Mouse (Mus musculus) myocyte (in vitro differentiated cells): ENCODE data around the gene Ing2. TPM values are rescaled to one million over a fixed set of nuclear protein-coding genes. Genes with fewer than 3 reads are reported as not detected.

Source experiments
- H3K27me3 ChIP-seq: one replicate; pipeline ENCODE4 v1.6.1; 2011; ENCODE audit not compliant: control insufficient read depth, insufficient read depth, insufficient read length
- H3K36me3 ChIP-seq: one replicate; pipeline ENCODE4 v1.6.1; 2011; ENCODE audit not compliant: control insufficient read depth, insufficient read depth
- H3K4me2 ChIP-seq: one replicate; pipeline ENCODE4 v1.6.1; 2011; ENCODE audit warnings: low read depth, control low read depth
- H3K4me3 ChIP-seq: one replicate; pipeline ENCODE4 v1.5.1; 2011; ENCODE audit warnings: mild to moderate bottlenecking, control low read depth, moderate library complexity
- H3K79me2 ChIP-seq: one replicate; pipeline ENCODE4 v1.6.1; 2011; ENCODE audit not compliant: control insufficient read depth, insufficient read depth
- H3ac ChIP-seq: one replicate; pipeline ENCODE4 v1.6.1; 2011; ENCODE audit not compliant: control insufficient read depth, insufficient read length
- CEBPB ChIP-seq: IDR thresholded peaks from 2 replicates; pipeline ENCODE4 v1.6.1; 2011; ENCODE audit warnings: mild to moderate bottlenecking, moderate library complexity; ENCODE audit not compliant: poor library complexity, insufficient read depth, severe bottlenecking
- E2F4 ChIP-seq: IDR thresholded peaks from one replicate; pipeline ENCODE4 v1.6.1; 2011; ENCODE audit warnings: mild to moderate bottlenecking, control low read depth, moderate library complexity; ENCODE audit not compliant: insufficient read depth
- MAX ChIP-seq: IDR thresholded peaks from one replicate; pipeline ENCODE4 v1.6.1; 2011; ENCODE audit warnings: low read depth, mild to moderate bottlenecking, control low read depth
- MYOD1 ChIP-seq, 3 experiments: IDR thresholded peaks; one replicate each; pipeline ENCODE4 v1.6.1; 2011; ENCODE audit warnings: control low read depth in 2 of 3, low read depth in 2 of 3, mild to moderate bottlenecking in 2 of 3, moderate library complexity in 1 of 3; ENCODE audit not compliant: insufficient read length in 2 of 3, control insufficient read depth in 1 of 3
- MYOG ChIP-seq, 3 experiments: IDR thresholded peaks; one replicate each; pipeline ENCODE4 v1.6.1; 2011; ENCODE audit warnings: control low read depth in 2 of 3, low read depth in 2 of 3, mild to moderate bottlenecking in 2 of 3; ENCODE audit not compliant: insufficient read length in 2 of 3, control insufficient read depth in 1 of 3, insufficient read depth in 1 of 3
- POLR2A ChIP-seq: IDR thresholded peaks from one replicate; pipeline ENCODE4 v1.6.1; 2011; ENCODE audit warnings: low read depth, mild to moderate bottlenecking, control low read depth, moderate library complexity; ENCODE audit not compliant: insufficient read length
- POLR2AphosphoS2 ChIP-seq: IDR thresholded peaks from one replicate; pipeline ENCODE4 v1.6.1; 2011; ENCODE audit warnings: low read depth, control low read depth; ENCODE audit not compliant: insufficient read length
- REST ChIP-seq: IDR thresholded peaks from one replicate; pipeline ENCODE4 v1.6.1; 2011; ENCODE audit warnings: mild to moderate bottlenecking, control low read depth, moderate library complexity; ENCODE audit not compliant: insufficient read depth, insufficient read length
- SRF ChIP-seq: IDR thresholded peaks from one replicate; pipeline ENCODE4 v1.6.1; 2011; ENCODE audit warnings: low read depth; ENCODE audit not compliant: control insufficient read depth, insufficient read length
- TCF12 ChIP-seq: IDR thresholded peaks from one replicate; pipeline ENCODE4 v1.6.1; 2011; ENCODE audit warnings: mild to moderate bottlenecking, control low read depth; ENCODE audit not compliant: poor library complexity, insufficient read depth, severe bottlenecking
- TCF3 ChIP-seq: IDR thresholded peaks from one replicate; pipeline ENCODE4 v1.6.1; 2011; ENCODE audit warnings: low read depth, control low read depth; ENCODE audit not compliant: insufficient read length
- USF1 ChIP-seq: IDR thresholded peaks from one replicate; pipeline ENCODE4 v1.6.1; 2011; ENCODE audit warnings: low read depth, mild to moderate bottlenecking, control low read depth, moderate library complexity
- polyA plus RNA-seq: library from polyadenylated mRNA; unstranded; fragments of >200 nt; fragmentation: generic; extraction: Trizol; gene quantifications from one replicate; pipeline ENCODE4 v1.2.1, GENCODE M21; 2012; ENCODE audit warnings: missing spikeins

Ing2 gene
- polyA plus RNA-seq, 1 experiment, result 9.1 TPM

GRCm38 (mm10) chr8:47713171-47713663 lies 37.9 kb upstream of the Ing2 start:
- no peak for TF ChIP-seq CEBPB
- no peak for TF ChIP-seq REST
- TF ChIP-seq SRF, result no peak
- no peak for TF ChIP-seq POLR2AphosphoS2
- peaks cover 30% of the 10 kb centered on the region for H3K36me3 ChIP-seq
- H3K79me2 ChIP-seq, result peaks cover 24% of the 10 kb centered on the region
- H3ac ChIP-seq, result peak overlapping the region; percentile 50
- H3K27me3 ChIP-seq, result no peaks in the 10 kb centered on the region
- peak overlapping the region; percentile 65 for H3K4me3 ChIP-seq
- peak overlapping the region; percentile 76 for H3K4me2 ChIP-seq

- H3ac ChIP-seq, result no peak overlapping the region
- H3K36me3 ChIP-seq, result peaks cover 36% of the 10 kb centered on the region
- no peak overlapping the region for H3K4me2 ChIP-seq
- no peak overlapping the region for H3K4me3 ChIP-seq
- H3K27me3 ChIP-seq, result no peaks in the 10 kb centered on the region
- TF ChIP-seq MAX (no peak), MYOD1 (IDR thresholded peaks at IDR 0.05; ENCODE audit: control insufficient read depth in 1 of 3, insufficient read length in 2 of 3, low read depth in 2 of 3) (no peak), MYOG (IDR thresholded peaks at IDR 0.05; ENCODE audit: control insufficient read depth in 1 of 3, insufficient read depth in 1 of 3, insufficient read length in 2 of 3, low read depth in 2 of 3) (no peak), TCF12 (no peak), USF1 (no peak), POLR2AphosphoS2 (no peak), REST (no peak), TCF3 (no peak), SRF (no peak), POLR2A (no peak), CEBPB (no peak), E2F4 (no peak)
- peaks cover 21% of the 10 kb centered on the region for H3K79me2 ChIP-seq
Measured at GRCm38 (mm10) chr8:47708106-47708505, 32.8 kb upstream of the Ing2 start.

GRCm38 (mm10) chr8:47706746-47707145 lies 31.4 kb upstream of the Ing2 start:
- no peak overlapping the region for H3K4me2 ChIP-seq
- no peak for TF ChIP-seq E2F4
- no peak for TF ChIP-seq MYOG (IDR thresholded peaks at IDR 0.05; ENCODE audit: control insufficient read depth in 1 of 3, insufficient read depth in 1 of 3, insufficient read length in 2 of 3, low read depth in 2 of 3)
- TF ChIP-seq MYOD1 (IDR thresholded peaks at IDR 0.05; ENCODE audit: control insufficient read depth in 1 of 3, insufficient read length in 2 of 3, low read depth in 2 of 3), result no peak
- no peak for TF ChIP-seq POLR2A
- no peak for TF ChIP-seq SRF
- no peak for TF ChIP-seq REST
- no peak for TF ChIP-seq TCF3
- no peak for TF ChIP-seq TCF12
- no peak for TF ChIP-seq MAX
- TF ChIP-seq POLR2AphosphoS2, result no peak
- TF ChIP-seq CEBPB, result no peak
- no peak for TF ChIP-seq USF1
- no peak overlapping the region for H3ac ChIP-seq
- peaks cover 32% of the 10 kb centered on the region for H3K36me3 ChIP-seq
- H3K79me2 ChIP-seq, result peaks cover 8% of the 10 kb centered on the region
- no peak overlapping the region for H3K4me3 ChIP-seq
- H3K27me3 ChIP-seq, result no peaks in the 10 kb centered on the region

- TF ChIP-seq REST (no peak), CEBPB (no peak), E2F4 (no peak), MYOD1 (IDR thresholded peaks at IDR 0.05; ENCODE audit: control insufficient read depth in 1 of 3, insufficient read length in 2 of 3, low read depth in 2 of 3) (no peak), MYOG (IDR thresholded peaks at IDR 0.05; ENCODE audit: control insufficient read depth in 1 of 3, insufficient read depth in 1 of 3, insufficient read length in 2 of 3, low read depth in 2 of 3) (no peak), POLR2A (no peak), SRF (no peak), MAX (no peak), POLR2AphosphoS2 (no peak), TCF12 (no peak), TCF3 (no peak), USF1 (no peak)
- no peak overlapping the region for H3ac ChIP-seq
- no peaks in the 10 kb centered on the region for H3K36me3 ChIP-seq
- H3K4me2 ChIP-seq, result no peak overlapping the region
- no peak overlapping the region for H3K4me3 ChIP-seq
- no peaks in the 10 kb centered on the region for H3K79me2 ChIP-seq
- no peaks in the 10 kb centered on the region for H3K27me3 ChIP-seq
Measured at GRCm38 (mm10) chr8:47702333-47702732, 27.0 kb upstream of the Ing2 start.

- Histone ChIP-seq H3K27me3 (no peaks in the 10 kb centered on the region), H3K4me2 (no peak overlapping the region), H3K79me2 (no peaks in the 10 kb centered on the region), H3ac (no peak overlapping the region), H3K4me3 (no peak overlapping the region), H3K36me3 (no peaks in the 10 kb centered on the region)
- TF ChIP-seq TCF12 (no peak), CEBPB (no peak), MYOD1 (IDR thresholded peaks at IDR 0.05; ENCODE audit: control insufficient read depth in 1 of 3, insufficient read length in 2 of 3, low read depth in 2 of 3) (no peak), SRF (no peak), MYOG (IDR thresholded peaks at IDR 0.05; ENCODE audit: control insufficient read depth in 1 of 3, insufficient read depth in 1 of 3, insufficient read length in 2 of 3, low read depth in 2 of 3) (no peak), MAX (no peak), POLR2AphosphoS2 (no peak), POLR2A (no peak), USF1 (no peak), REST (no peak), E2F4 (no peak), TCF3 (no peak)
Measured at GRCm38 (mm10) chr8:47697696-47698095, 22.3 kb upstream of the Ing2 start.
